ENCODE assay signal across 17 mouse cellular contexts in genomic region chr8:71604021-71604420, GRCm38 (mm10). TPM values are rescaled to one million over a fixed set of nuclear protein-coding genes. Genes with fewer than 3 reads are reported as not detected.
"Had no signal": no experiment of that assay in that cellular context is flagged by ENCODE, and none has a peak within 500 bp of the region (broad histone marks: within the 10 kb centered on the region; RNA-seq: fewer than 3 reads in every experiment).

No protein-coding gene starts in this region.

- H3K27ac ChIP-seq: limb, embryonic 15.5 days; liver, embryonic 14.5 days; macrophage; midbrain, embryonic 13.5 days had no signal

- H3K9me3 ChIP-seq: limb, embryonic 15.5 days; midbrain, embryonic 13.5 days had no signal

- DNase-seq: kidney, adult 18-20 months; kidney, postnatal 10 days; kidney, postnatal 36 days; liver, postnatal 0 days; lung, embryonic 14.5 days; thymus, postnatal 25 days had no signal

- H3K9ac ChIP-seq: limb, embryonic 15.5 days; liver, embryonic 14.5 days; liver, postnatal 0 days had no signal

- ATAC-seq: liver, postnatal 0 days; lung, postnatal 0 days had no signal

RNA-seq across cellular contexts. Expression of gene Nxnl1, which starts 37.6 kb away (rescaled TPM):
- total RNA-seq: layer of hippocampus, postnatal 10 days had no signal
- polyA plus RNA-seq: limb, embryonic 11.5 days; macrophage; midbrain, embryonic 13.5 days; neural tube, embryonic 11.5 days; neural tube, embryonic 14.5 days; small intestine, adult 2 months; spleen, adult 2 months had no signal
